Mouse (Mus musculus) thymus, adult 2 months (tissue): ENCODE data around the gene Naa20. TPM values are rescaled to one million over a fixed set of nuclear protein-coding genes. Genes with fewer than 3 reads are reported as not detected.

ENCODE experiments used
- DNase-seq: peaks from one replicate; pipeline ENCODE4 v3.0.0; 2021
- H3K27ac ChIP-seq: fragments of 200-500 bp; 2 replicates; pipeline ENCODE4 v1.5.1; 2012; ENCODE audit warnings: low read length, control low read depth; ENCODE audit not compliant: control insufficient read depth, insufficient read depth
- H3K27me3 ChIP-seq: fragments of 200-500 bp; 2 replicates; pipeline ENCODE4 v1.6.1; 2012; ENCODE audit warnings: mild to moderate bottlenecking, low read length, moderate library complexity, mixed read lengths; ENCODE audit not compliant: control insufficient read depth, insufficient read depth
- H3K36me3 ChIP-seq: fragments of 200-500 bp; 2 replicates; pipeline ENCODE4 v1.6.1; 2012; ENCODE audit warnings: mild to moderate bottlenecking, low read length, moderate library complexity; ENCODE audit not compliant: control insufficient read depth, insufficient read depth
- H3K4me1 ChIP-seq: fragments of 200-500 bp; replicated peaks from 2 replicates; pipeline ENCODE4 v1.6.1; 2012; ENCODE audit warnings: low read length; ENCODE audit not compliant: control insufficient read depth, insufficient read depth
- H3K4me3 ChIP-seq: fragments of 200-500 bp; 2 replicates; pipeline ENCODE4 v1.5.1; 2012; ENCODE audit warnings: mild to moderate bottlenecking, low read length, control low read depth, moderate library complexity; ENCODE audit not compliant: control insufficient read depth, insufficient read depth
- CTCF ChIP-seq: fragments of 200-500 bp; IDR thresholded peaks from 2 replicates; pipeline ENCODE4 v1.5.1; 2012; ENCODE audit warnings: mild to moderate bottlenecking, control low read depth, low read length, moderate library complexity, borderline replicate concordance; ENCODE audit not compliant: control insufficient read depth, poor library complexity, insufficient read depth; ENCODE audit errors: extremely low read depth
- POLR2A ChIP-seq: fragments of 200-500 bp; IDR thresholded peaks from 2 replicates; pipeline ENCODE4 v1.6.1; 2012; ENCODE audit warnings: mild to moderate bottlenecking, low read length, control low read depth, moderate library complexity; ENCODE audit not compliant: control insufficient read depth, poor library complexity, insufficient read depth; ENCODE audit errors: extremely low read depth
- WGBS: fragments of 180-500 bp; shearing (Covaris S2); methylation state at CpG from one replicate; pipeline ENCODE4 v1.1.7; 2018; 5-methylcytosine and 5-hydroxymethylcytosine counted together
- polyA plus RNA-seq: library from polyadenylated mRNA; depleted of rRNA; stranded (reverse); fragments of >200 nt; gene quantifications from 2 replicates; pipeline ENCODE4 v1.2.3, GENCODE M21; 2012; rRNA removed

Gene Naa20
- polyA plus RNA-seq, 1 experiment, result 30.1 TPM

DNA sequence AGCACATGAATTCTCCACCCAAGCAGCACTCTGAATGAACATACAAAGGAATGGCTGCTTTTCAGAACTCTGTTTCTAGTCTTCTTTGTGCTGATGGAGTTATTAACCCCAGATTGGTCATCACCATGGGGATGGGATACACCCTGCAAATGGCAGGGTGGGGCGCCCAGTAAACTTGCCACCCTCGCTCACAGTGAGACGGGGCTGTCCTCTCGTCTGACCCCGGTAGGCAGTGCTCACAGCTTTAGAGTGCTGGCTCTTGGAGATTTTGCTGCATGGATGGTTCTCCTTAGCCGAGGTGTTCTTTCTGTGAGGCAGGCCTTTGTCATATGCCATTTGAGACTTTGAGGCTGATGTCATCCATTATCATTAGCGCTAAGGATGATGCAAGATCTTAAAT, 56.7 kb downstream of the Naa20 start:
- Histone ChIP-seq H3K4me3 (no peak overlapping the region), H3K27me3 (no peaks in the 10 kb centered on the region), H3K36me3 (no peaks in the 10 kb centered on the region), H3K27ac (no peak overlapping the region), H3K4me1 (no peaks in the 10 kb centered on the region)
- TF ChIP-seq POLR2A (no peak), CTCF (no peak)
- no peak for DNase-seq
- 95% methylated on average over 7 of the region's 7 CpGs for WGBS

DNA sequence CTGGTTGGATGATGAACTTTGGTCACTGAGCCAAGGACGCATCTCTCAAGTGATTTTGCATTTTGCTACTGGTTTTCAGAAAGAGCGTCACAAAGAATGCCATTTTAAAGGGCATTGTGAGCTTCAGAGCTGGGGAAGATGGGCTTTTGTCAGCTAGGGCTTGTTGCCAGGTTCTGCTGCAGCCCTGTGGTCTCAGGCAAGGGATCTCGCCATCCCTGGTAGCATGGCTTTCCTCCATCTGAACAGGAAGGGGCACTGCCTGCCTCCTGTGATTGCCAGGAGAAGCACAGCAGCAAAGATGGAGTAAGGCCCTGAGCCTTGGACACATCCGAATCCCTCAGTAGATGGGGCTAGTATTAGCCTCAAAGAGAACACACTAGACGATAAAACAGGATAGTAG, 60.0 kb downstream of the Naa20 start:
- 94% methylated on average over 5 of the region's 5 CpGs for WGBS
- TF ChIP-seq POLR2A, result no peak
- TF ChIP-seq CTCF, result no peak
- Histone ChIP-seq H3K4me1 (no peaks in the 10 kb centered on the region), H3K27me3 (no peaks in the 10 kb centered on the region), H3K4me3 (no peak overlapping the region), H3K27ac (no peak overlapping the region), H3K36me3 (no peaks in the 10 kb centered on the region)
- DNase-seq, result no peak

Other genes starting within 250 kb of the Naa20 start
- gene Rin2, start 226.9 kb upstream of the Naa20 start, polyA plus RNA-seq, result 3.9 and 5.4 TPM in 2 replicates
- gene Cfap61, start 32.7 kb downstream of the Naa20 start, polyA plus RNA-seq, result 0.23 TPM in 1 of 2 replicates, not detected in the other
- gene Crnkl1, start 32.9 kb downstream of the Naa20 start, polyA plus RNA-seq, result 20.2 and 30.9 TPM in 2 replicates